Mouse (Mus musculus) heart, adult 2 months (tissue): ENCODE results near the gene Fosl2.

ENCODE experiments used
- CTCF ChIP-seq: fragments of 200-600 bp; IDR thresholded peaks from 2 replicates; pipeline ENCODE4 v1.8.1; 2022; ENCODE audit warnings: antibody characterized with exemption, mild to moderate bottlenecking, moderate library complexity
- EP300 ChIP-seq: fragments of 200-500 bp; IDR thresholded peaks from 2 replicates; pipeline ENCODE4 v1.6.1; 2011; ENCODE audit warnings: low read depth, low read length, control low read depth; ENCODE audit not compliant: insufficient read depth
- POLR2A ChIP-seq: fragments of 200-500 bp; IDR thresholded peaks from 2 replicates; pipeline ENCODE4 v1.6.1; 2011; ENCODE audit warnings: mild to moderate bottlenecking, low read depth, low read length, control low read depth; ENCODE audit not compliant: insufficient read depth

DNA sequence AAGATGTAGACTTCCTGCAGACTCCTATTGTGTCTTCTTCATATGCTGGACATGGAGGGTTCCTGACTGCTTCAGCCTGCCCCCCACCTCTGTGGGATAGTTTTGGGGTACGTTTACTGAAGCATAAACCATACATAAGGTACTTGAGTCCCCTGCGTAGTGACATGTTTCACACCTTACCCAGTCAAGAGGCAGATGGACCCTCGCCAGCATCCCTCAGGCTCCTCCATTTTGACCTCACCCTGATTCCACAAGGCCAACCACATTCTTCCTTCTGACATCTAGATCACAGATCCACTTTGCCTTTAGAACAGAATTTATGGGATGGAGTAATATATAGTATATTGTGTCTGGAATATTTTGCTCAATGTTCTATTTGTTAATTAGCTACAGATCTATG is 8.4 kb upstream of the Fosl2 start:
- no peak for TF ChIP-seq CTCF
- no peak for TF ChIP-seq EP300
- no peak for TF ChIP-seq POLR2A
